Mouse (Mus musculus): ENCODE results near the gene Dupd1.

The Dupd1 gene

GRCm38 (mm10) chr14:21714486-21714885 lies at the start of gene Dupd1:
Gene Dupd1 (minus strand): TSS chr14:21714576.
- no peak for DNase-seq

DNA sequence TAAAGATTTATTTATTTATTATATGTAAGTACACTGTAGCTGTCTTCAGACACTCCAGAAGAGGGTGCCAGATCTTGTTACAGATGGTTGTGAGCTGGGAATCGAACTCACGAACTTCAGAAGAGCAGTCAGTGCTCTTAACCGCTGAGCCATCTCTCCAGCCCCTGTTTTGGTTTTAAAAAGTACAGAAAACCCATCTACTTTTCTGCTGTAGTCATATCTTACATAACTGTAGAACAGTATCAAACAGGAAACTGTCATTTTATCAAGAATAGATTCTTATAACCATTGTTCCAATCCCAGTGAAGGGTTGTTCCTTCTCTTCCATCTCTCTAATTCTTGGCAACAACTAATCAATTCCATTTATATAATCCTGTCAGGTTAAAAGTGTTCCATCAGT lies 49.4 kb upstream of the Dupd1 start:
- DNase-seq: peak; percentile 37

DNA sequence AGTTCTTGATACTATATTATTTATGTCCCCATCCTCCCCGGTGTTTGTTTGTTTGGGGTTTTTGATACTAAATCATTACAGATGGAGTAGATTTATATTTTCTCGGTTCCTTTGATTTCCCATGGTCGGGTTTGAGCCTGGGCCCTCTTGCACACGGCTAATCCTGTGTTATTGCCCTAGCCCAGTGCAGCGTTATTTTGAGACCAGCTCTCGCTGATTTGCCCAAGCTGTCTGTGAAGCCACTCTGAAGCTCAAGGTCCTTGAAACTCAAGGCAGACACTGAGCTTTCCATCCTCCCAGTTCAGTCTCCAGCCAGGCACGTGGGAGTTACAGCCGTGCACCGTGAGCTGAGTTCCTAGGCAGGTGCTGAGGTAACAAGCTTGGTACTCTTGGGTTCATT lies 47.2 kb upstream of the Dupd1 start:
- DNase-seq: peak; percentile 72

- no peak for DNase-seq
Observed at GRCm38 (mm10) chr14:21753367-21753766, 39.0 kb upstream of the Dupd1 start.

DNA sequence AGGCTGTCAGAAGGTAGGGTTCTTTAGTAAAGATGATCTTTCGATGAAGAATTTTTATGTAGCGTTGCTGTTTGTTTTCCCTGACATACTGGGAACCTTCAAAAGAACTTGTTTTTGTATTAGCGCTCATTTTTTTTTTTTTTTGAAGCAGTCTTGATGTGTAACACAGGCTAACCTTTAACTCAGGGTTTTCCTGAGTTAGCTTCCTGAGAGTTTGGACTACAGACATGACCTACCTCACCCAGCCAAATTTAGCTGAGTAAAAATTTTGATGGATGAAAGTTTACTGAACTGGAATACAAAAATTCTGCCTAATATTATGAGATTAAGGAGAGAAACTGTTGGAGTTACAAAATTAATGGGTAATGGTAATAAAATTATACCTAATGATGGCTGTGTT lies 38.0 kb upstream of the Dupd1 start:
- no peak for DNase-seq

- DNase-seq: peak; percentile 98
Observed at GRCm38 (mm10) chr14:21750881-21751542, 36.6 kb upstream of the Dupd1 start, which contains the start of gene Dusp13. Gene Dusp13 (minus strand): TSS chr14:21751181.

DNA sequence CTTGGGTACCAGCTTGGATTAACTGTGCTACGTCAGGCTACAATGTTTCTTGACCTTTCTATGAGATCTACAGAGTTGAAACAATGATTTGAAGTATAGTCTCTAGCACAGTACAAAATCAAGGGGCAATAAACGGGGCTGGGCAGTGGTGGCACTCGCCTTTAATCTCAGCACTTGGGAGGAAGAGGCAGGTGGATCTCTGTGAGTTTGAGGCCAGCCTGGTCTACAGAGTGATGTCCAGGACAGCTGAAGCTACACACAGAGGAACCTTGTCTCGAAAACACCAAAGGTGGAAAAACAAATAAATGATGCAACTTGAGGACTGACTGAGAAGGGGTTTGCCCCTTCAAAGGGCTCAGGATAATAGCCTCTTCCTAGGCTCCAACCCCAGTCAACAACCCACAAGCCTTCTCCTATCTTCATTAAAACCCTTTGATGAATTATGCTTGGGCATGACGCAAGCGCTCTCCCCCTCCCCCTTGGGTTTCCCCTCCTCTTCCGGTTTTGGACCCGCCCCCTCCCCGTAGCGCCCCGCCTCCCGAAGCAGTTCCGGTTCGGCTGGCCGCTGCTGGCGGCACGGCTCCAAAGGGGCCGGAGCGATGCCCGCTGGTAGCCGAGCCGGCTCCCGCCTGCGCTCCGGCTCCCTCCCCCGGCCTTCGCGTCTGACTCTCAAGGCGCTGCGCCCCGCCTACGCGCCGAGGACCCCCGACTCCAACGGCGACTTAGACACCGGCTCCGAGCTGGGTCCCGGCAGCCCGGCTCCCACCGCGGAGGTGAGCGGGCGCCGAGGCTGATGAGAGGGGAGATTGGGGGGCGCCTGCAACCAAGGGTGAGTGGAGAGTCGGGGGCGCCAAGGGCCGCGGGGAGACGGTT lies 35.9 kb upstream of the Dupd1 start, which contains the start of gene Samd8:
Gene Samd8, plus strand, starts transcription at position 524 of the 873 bp plus-strand sequence.
- peak; percentile 99 for DNase-seq

DNA sequence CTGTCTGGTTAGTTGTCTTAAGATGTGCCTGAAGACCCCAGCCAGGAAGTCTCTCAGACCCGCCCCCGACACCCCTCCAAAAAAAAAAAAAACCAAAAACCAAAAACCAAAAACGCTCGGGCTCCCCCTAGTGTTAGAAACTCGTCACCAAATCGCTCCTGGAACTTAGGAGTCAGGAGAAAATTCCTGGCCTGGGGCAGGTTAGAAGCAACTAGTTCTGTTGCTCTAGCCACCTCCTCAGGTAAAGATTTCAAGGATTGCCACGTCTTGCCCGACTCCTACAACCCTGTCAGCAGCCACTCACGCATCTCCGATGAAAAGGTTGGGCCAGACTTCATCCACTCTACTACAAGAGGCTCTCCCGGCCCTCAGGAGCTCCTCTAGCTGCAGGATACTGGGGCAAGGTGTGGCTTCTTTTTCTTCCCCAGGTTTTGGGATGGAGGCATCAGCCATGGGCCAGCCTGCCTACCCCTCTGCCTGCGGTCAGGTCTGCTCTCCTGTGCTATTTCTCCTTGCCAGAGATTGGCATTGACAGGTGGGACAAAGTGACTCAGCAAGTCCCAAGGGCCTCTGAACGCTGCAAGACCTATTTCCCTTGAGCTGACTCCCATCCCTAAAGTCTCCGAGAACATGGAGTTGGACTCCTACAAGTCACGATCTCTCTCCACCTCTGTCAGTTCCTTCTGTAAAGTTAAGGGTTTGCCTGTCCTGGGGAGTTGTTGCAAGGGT lies 33.9 kb upstream of the Dupd1 start:
- peak; percentile 94 for DNase-seq

DNA sequence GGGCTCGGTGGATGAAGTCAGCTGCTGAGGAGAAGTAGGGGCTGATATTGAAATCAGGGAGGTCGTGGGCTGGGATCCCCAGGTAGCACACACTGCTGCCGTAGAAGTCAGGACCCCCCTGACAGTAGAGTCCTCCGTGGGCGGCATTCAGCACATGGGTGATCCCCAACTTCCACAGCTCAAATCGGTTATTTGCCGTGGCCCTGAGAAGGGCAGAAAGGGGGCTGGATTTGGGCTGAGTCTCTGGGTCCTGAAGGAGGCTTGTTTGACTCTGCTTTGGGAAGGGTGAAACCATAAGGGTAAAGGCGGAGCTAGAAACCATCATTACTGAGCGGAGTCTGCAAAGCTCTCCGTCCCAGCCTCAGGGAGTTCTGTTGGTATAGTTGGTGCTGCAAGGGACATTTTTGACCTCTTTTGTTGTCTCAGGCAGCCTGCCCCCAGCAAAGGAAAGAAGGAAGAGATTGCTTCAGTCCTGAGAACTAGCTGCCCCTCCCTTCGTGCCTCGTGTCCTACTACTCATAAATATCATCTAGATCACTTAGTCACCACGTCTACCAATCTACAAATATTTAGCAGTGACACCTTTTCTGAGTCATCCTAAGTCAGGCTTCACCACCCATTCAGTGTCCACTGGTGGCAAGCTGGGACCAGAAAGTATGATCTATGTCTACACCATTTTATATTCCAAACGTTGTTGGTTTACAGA lies 33.2 kb upstream of the Dupd1 start:
- DNase-seq: peak; percentile 90

DNA sequence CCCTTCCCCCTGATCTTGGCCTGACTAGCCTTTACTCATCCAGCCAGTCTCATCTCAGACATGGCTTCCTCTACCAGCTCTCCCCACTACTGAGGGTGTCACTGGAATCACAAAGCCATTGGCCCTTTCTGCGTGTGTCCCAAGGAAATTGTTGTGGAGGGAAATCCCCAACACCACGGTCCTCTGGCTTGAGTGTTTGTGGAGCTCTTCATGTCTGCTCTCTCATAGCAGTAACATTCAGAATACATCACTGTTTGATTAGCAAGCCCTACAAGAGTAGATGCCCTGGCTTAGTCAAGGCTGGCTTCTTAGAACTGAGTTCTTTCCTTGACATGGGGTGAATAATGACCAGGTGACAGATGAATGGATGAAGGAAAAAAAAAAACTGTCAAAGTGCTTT lies 32.5 kb upstream of the Dupd1 start:
- DNase-seq: peak; percentile 58

- peak; percentile 89 for DNase-seq
Observed at GRCm38 (mm10) chr14:21746251-21746650, 31.9 kb upstream of the Dupd1 start.

GRCm38 (mm10) chr14:21745149-21745548 lies 30.8 kb upstream of the Dupd1 start:
- DNase-seq: peak; percentile 95

GRCm38 (mm10) chr14:21744169-21744568 lies 29.8 kb upstream of the Dupd1 start:
- peak; percentile 49 for DNase-seq

DNA sequence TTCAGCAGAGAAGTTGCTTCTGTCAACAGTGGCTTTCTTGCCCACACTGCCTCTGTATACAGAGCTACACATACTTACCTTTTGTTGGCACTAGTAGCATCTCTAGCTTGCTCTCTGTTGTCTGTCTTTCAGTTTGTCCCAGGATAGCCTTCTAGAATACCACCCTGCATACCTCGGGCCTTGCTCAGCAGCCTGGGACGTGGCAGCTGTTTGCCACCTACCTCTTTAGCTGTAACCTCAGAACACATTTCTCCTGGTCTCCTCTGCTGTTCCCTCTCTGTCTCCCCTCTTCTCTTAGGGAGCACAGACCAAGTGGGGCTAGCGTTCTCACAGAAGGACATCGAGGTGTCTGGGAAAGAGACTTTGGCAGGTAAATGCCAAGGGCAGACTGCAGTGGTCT lies 28.1 kb upstream of the Dupd1 start:
- DNase-seq: peak; percentile 83

GRCm38 (mm10) chr14:21741786-21742185 lies 27.4 kb upstream of the Dupd1 start:
- peak; percentile 97 for DNase-seq

- no peak for DNase-seq
Observed at GRCm38 (mm10) chr14:21741314-21741713, 26.9 kb upstream of the Dupd1 start.

- DNase-seq: peak; percentile 80
Observed at GRCm38 (mm10) chr14:21740345-21740744, 26.0 kb upstream of the Dupd1 start.

DNA sequence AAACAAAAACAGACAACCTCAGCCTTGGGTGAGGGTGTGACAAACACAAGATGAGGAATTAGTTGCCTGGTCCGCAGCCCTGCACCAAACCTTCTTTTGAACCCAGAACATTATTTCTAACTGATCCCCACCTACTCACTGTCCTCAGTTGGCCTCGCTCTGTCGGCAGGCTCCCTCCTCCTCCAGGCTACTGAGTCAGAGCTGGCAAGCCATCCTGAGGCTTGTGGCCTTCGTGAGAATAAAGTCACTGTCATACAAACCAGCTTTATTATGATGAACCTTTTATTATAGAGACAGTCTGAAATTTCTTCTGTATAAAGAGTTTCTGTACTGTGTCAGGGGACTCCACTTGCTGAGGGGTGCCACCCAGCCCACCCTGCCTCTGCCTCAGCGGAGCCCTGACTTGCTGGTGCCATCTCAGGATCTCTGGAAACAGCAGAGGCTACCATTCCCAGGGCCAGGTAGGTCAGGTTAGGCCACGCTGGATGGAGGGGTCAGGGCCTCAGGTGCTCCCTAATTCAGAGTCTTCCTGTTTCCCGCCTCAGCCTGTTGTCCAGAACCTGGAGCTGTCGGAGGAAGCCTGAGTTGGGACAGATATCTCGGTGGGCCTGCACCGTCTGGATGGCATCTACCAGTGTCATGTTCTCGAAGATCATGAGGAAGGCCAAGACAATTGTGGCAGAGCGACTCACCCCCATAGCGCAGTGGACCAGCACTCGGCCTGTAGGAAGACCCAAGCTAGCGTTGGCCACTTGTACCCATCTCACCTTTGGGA lies 18.9 kb upstream of the Dupd1 start:
- peak; percentile 81 for DNase-seq

DNA sequence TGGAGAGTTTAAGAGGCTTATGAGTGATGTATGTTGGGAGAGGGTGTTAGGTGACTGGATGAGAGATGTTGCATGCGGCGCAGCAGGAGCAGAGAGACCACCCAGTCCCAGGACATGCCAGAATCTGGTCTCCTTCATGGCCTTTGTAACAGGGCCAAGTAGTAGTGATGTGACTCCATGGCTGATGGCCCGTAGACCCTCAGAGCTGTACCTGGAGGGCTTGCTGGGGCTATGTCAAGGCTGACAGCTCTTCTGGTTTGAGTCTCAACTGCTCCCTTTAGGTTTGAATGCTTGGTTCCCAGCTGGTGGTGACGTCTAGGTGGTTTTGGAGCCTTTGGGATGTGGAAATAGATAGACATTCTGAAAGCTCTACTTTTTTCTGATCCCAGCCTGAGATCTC lies 15.6 kb upstream of the Dupd1 start:
- DNase-seq: peak; percentile 83

GRCm38 (mm10) chr14:21729031-21729732 lies 14.8 kb upstream of the Dupd1 start:
- peak; percentile 89 for DNase-seq

GRCm38 (mm10) chr14:21722021-21722698 lies 7.8 kb upstream of the Dupd1 start:
- DNase-seq: no peak

All from heart, adult 11 months (tissue).